Mouse (Mus musculus) G1E-ER4 (cell line): ENCODE measurements around the gene Baz2a. TPM values are rescaled to one million over a fixed set of nuclear protein-coding genes. Genes with fewer than 3 reads are reported as not detected.

Experiments used
- GATA1 ChIP-seq: IDR thresholded peaks from one replicate; pipeline ENCODE4 v1.8.0; 2012; ENCODE audit warnings: low read length, inconsistent platforms
- polyA plus RNA-seq: library from polyadenylated mRNA; stranded (reverse); fragments of >175 nt; gene quantifications from 2 replicates; pipeline ENCODE4 v1.2.3, GENCODE M21; 2012

The Baz2a gene
- polyA plus RNA-seq, 1 experiment, result 30.8 TPM

DNA sequence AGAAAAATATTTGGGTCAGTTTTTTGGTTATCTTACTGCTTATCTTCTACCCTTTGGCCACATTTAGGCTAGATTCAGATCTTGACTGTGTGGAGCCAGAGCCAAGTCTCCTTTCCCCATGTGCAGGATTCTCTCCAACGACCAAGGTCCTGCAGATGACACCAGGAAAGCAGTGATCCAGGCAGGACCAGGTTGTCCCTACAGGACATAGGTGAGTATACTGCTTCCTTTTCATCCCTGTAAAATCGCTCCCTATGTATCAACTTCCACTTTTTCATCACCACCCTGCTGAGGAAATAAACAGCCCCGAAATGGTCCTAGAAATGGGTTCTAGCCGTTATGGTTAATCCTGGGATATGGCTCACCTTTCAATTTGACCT is 4.9 kb downstream of the Baz2a start:
- no peak for TF ChIP-seq GATA1

DNA sequence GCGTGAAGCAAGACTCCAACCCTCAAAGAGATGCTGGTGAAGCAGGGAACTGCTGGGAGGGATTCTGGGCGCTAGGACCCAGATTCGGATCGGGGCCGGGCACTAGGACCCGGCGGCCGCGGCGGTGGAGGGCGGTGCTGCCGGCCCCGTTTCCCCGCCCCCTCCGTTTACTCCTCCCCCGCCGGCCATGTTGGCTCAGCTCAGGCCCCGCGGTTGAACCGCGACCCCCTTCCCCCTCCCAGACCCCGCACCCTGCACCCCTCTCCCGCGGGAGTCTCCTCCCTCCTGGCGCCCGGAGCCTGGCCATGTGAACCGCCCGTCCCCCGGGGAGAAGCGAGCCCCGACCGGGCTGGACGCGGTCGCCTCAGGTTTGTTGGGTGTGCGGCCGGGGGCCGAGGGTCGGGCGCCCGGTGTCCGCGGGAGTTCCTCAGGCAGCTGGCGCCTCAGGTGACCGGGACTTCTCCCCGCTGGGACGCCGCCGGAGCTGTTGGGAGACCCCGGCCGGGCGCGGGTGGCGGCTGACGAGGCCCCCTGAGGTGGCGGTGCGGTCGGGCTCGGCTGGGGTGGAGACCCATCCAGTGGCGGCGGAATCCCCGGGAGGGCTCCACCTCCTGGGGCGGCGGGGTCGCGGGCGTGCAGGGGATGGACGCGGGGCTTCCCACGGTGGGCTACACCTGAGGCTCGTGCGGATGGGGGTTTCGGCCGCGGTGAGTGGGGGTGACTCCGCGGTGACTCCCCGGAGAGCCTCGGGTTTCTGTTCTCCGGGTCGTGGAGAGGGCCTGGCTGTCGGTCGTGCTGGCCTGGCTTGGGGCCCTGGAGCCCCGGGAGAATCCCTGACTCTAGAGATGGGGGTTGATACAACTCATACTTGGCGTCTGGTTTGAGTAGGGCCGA is 5.6 kb downstream of the Baz2a start:
- no peak for TF ChIP-seq GATA1

DNA sequence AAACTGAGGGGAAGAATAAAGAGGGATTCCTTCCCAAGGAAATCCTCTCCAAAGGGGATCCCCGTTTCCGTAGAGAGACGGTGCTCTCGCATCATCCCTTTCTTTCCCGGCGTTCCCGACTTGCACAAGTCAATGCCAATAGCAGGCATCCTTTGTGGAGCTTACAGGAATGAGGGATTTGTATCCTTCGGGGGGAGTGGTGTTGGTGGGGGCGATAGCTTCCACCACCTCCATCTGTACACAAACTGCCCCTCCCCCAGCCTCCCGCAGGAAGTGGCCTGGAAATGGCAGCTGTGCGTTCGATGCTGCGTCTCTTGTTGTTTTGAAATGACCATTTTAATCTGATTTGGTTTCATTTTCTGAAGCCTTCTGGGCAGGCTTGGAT is 6.2 kb downstream of the Baz2a start:
- no peak for TF ChIP-seq GATA1

DNA sequence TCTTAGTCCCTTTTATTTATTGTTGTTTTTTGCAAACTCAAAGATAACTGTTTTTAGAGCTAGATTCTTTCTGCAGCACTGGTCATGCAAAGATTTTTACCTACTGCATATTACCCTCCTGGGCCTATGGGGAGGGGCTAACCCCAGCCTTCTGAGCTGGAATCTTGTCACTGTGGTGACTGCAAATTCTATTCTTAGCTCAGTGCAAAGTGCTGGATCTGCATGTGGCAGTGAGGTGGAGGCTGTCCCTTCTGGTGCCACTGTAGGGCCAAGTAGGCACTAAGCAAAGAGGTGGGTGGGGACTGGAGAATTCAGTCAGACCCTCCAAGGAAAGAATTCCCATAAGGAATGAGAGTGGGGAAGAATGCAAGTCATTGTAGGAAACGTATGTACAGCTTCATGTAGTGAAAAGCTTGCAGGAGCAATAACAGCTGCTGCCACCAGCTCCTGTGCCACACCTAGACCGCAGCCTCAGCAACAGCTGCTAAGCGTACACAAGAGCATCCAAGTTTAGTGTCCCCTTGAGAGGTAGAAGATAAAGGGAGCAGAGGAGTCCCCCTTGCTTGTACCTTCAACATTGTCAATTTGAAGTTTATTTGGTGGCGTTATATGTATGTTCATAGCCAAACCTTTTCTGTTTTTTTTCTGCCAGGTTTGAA is 18.9 kb downstream of the Baz2a start:
- TF ChIP-seq GATA1, result no peak

DNA sequence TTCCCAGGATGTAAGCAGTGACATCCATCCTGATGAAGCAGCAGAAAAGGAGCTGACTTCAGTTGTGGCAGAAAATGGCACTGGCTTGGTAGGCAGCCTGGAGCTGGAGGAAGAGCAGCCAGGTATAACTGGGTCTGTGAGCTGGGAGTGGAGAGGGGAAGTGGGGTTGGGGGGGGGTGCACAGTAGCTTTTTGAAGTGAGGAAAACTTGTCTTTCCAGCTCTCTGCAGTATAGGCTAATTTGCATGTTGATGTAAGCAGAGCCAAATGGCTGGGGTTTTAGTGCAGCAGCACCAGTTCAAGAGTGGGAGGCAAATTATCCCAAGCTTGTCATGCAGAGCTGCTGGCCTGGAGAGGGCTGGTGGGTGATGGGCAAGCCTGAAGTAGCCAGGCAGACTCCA is 19.9 kb downstream of the Baz2a start:
- TF ChIP-seq GATA1, result no peak

DNA sequence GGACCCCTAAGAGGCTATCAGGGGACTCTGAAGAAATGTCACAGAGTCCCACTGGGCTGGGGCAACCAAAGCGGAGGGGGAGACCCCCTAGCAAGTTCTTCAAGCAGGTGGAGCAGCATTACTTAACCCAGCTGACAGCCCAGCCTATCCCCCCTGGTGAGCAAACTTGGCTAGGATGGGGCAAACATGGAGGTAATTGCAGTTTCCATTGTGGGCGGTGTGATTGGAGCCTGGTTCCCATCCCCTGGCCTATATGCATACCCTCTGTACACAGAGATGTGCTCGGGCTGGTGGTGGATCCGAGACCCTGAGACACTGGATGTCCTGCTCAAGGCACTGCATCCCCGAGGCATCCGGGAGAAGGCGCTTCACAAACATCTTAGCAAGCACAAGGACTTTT is 32.5 kb downstream of the Baz2a start:
- TF ChIP-seq GATA1, result no peak

DNA sequence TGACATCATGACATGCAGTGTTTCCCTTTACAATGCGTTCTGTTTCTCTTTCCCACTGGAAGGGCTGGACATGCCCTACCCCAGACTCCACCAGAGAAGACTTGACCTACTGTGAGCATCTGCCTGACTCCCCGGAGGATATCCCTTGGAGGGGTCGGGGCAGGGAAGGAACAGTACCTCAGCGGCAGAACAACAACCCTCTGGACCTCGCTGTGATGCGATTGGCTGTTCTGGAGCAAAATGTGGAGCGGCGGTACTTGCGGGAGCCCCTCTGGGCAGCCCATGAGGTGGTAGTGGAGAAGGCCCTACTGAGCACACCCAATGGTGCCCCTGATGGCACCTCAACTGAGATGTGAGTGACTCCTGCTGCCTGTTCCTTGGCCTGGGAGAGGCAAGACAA is 33.5 kb downstream of the Baz2a start:
- no peak for TF ChIP-seq GATA1

DNA sequence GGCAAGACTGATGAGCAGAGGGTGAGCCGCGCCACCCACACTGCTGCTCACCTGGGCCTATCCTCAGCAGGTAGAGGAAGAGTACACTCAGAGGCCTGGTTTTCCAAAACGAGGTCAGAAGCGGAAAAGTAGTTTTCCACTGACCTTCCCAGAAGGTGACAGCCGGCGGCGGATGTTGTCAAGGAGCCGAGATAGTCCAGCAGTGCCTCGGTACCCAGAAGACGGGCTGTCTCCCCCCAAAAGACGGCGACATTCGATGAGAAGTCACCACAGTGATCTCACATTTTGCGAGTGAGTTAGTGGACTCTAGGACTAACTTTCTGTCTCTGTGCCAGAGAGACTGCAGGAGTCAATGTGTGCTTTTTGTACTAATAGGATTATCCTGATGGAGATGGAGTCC is 34.6 kb downstream of the Baz2a start:
- no peak for TF ChIP-seq GATA1

DNA sequence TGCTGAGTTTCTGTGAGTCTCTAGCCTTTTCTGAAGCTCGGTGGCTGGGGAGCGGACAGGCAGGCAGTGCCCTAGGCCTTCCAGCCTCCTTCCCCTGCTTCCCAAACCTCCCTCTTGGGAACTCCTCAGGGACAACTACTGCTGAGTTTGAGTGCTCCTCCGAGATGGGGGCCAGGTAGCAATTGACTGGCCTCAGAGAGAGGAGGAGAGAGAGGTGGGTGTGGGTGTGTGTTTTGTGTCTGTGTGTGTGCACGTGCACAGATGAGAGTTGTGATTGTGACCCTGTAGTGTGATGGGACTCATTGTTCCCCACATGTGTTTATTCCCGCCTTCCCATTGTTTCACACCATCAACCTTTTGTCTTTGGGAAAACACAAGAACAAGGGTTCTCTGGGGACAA is 36.1 kb downstream of the Baz2a start:
- no peak for TF ChIP-seq GATA1

DNA sequence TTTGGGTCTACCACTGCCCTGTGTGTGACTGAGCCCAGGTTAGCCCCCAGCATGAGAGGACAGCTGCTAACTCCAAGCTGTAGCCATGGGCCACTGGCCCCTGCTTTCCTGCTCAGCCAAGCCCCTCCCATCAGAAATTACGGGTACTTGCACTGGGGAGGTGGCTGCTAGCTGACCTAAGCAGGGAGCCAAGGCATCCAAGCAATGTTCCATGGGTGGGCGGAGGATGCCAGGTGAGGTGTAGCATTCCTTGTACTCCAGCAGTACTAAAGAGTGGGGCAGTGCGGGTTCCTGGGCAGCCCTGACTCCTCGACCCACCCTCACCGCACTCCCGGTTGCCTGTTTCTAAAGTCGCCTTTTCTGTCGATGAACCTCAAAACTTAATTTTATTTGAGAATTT is 36.8 kb downstream of the Baz2a start:
- no peak for TF ChIP-seq GATA1

DNA sequence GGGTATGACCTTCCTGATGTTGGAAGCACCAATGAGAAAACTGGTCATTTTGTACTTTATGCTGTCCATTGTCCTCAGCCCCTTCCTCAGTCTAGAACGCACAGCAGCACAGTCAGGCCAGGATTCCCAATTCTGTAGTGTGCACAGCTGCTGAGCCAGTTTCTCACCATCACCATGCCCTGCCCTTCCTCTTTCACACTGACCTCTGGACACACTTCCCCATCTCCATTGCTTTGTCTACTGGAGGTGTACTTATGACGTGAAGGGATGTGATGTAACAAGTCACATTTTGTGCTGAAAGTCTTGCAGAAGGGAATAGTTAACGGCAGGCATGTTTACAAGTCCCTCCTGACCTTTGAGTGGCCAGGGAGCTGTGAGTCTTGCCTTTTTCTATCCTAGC is 39.9 kb downstream of the Baz2a start:
- TF ChIP-seq GATA1, result no peak

DNA sequence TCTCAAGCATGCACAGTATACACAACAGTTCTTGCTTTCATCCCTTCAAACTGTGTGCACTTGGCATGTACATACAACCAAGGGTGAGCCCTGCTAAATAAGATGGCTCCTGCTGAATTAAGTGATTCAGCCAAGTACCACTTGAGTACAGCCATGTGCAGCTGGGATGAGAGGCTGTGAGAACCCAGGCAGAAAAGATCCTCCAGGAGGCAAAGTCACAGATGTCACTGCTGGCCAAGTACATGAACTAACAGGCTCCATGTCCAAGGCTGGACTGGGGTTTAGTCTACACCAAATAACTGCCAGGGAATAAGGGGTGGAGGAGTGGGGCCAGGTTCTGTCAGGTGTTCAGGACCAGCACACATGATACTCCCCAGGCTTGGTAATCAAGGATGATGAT is 40.4 kb downstream of the Baz2a start:
- TF ChIP-seq GATA1, result no peak

DNA sequence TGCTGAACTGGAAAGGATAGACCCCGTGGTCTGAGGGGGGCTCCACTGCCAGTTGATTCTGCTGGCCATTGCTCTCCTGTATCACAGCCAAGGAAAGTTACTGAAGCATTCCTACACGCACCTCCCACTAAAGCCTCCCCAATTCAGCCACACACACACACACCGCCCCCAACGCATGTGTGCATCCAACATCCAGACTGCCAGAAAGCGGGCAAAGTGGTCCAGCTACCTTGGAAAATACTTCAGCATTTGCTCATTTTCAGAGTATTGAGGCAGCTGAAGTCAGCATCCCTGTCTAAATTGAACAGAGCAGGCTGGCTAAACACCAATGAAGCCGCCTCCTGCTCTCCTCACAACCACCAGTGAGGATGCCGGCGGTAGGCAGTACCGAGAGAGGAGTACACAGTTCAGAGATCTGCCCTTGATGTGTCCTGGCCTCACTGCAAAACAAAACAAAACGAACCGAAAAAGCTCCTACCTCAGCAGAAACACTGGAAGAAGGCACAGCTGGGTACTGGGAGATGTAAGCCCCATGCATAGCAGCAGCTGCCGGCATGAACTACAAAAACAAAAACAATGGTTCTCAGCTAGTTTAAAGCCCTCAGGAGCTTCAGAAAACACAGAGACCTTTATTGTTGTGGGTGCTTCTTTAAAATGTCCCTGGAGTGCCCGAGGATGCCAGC is 42.4 kb downstream of the Baz2a start:
- TF ChIP-seq GATA1, result no peak

DNA sequence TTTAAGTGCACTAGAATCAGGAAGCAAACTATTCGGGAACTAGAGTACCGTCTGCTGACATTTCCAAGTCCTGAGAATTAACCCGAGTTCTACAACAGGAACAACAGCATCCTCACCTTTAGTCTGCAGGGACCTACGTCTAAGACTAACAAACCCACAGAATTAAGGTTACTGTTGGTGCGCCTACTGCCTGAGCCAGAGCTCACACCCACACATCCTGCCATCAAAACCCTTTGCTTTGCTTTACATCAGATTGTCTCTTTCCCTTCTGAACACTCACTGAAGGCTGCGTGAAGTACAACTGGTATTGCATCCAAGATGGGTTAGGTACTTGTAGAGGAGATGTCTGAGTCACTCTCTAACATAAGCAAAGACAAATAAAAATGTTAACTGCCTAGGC is 44.0 kb downstream of the Baz2a start:
- no peak for TF ChIP-seq GATA1

DNA sequence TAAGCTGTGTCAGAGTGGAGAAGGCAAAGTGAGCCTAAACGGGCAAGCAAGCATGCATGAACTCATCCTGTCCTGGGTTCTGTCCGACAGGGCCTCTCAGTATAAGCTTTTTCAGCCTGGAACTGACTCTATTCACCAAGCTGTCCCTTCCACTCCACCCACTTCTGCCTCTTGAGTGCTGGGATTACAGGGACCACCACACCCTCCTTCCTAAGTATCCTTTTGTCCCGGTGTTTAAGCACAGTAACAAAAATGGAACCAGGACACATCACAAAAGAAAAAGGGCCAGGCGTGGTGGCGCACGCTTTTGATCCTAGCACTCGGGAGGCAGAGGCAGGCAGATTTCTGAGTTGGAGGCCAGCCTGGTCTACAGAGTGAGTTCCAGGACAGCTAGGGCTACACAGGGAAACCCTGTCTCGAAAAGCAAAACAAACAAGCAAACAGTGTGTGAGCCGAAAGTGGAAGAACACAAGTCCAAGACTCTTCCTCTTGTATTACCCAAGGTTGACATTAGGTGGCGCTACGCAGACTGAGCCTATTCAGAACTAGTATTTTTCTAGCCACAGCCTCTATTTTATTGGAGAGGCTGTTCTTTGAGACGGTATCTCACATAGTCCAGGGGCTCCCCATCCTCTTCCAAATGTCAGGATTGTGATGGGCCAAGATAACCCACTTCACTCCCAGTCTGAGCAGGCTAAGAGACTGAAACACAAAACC is 49.0 kb downstream of the Baz2a start:
- TF ChIP-seq GATA1, result no peak

DNA sequence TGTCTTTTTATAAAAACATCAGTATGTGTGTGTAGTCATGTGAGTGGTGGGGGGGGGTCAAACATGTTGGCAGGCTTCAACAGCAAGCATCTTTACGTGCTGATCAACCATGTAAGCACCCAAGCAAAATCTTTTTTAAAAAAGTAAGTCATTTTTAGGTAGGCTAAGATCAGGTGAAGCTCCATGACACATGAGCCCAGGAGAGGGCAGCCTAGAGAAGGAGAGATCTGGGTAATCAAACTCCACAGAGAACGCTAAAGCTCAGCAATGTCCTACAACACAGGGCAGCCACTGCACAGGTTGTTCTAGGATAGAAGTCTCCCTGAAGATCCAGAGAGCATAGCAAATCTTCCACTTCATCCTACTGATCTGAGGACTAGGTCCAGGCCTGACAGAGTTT is 50.8 kb downstream of the Baz2a start:
- no peak for TF ChIP-seq GATA1

DNA sequence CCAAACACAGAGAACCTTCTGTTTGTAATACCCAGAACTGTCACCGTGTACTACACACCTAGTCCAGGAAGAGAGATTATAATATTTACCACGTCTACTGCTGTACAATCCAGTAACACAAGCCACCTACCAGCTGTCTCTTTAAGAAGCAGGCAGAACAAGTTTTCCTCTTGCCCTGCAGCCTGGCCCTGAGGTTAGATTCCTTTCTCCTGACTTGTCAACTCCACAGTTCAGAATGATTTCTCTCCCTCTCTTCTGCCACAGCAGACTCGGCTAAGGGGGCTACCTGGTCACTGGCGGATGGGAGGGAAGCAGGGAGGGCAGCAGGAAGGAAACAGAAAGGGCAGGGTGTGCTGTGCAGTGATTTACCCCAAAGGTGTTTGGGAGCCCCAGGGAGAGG is 52.3 kb downstream of the Baz2a start:
- no peak for TF ChIP-seq GATA1
